Mouse (Mus musculus) MN1 (cell line): ENCODE measurements at regions not wholly inside any gene's neighbourhood (a gene's known extent, or its start where the extent isn't known, plus 50 kb on each side); places are given as distances from the start of the nearest gene placed in this dataset.

Source experiments
- DNase-seq: peaks from one replicate; pipeline ENCODE4 v3.0.0-alpha.2; 2016; ENCODE audit warnings: low spot score

DNA sequence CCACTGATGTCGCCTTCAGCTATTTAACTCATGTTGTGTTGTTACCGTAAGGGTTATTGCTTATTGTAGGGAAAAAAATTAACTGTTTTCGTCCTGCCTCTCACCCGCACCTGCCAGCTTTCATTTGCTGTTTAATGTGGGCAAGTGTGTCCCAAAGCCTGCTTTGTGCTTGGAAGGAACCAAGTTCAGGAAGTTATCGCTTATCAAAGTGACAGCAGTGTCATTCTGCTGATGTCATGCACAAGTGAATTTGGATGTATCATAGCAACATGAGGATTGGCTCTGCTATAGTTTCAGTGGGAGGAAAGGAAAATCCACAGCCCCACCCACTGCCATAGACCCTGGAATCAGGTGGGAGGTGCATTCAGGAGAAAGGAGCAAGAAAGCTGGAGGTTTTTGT lies 276.5 kb downstream of the Rnf144b start:
- no peak for DNase-seq

DNA sequence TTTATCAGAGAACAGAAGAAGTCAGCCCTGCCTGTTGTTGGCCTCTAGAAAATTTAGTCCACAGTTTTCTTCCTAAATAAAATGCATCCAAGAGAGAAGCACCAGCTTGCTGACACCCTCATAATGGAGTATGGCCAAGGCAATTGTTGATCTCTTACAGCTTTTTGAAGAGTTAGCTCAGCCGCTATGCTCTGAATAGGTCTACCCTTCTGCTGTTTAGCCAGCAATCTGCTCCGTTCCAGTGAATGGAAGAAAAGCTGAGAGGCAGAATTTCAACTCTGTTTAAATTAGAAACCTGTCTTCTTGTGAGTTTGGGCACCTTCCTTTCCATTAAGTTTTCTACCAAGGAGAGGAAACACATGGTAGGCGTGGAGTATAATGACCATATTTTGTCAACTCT lies 290.8 kb downstream of the Rnf144b start:
- no peak for DNase-seq

DNA sequence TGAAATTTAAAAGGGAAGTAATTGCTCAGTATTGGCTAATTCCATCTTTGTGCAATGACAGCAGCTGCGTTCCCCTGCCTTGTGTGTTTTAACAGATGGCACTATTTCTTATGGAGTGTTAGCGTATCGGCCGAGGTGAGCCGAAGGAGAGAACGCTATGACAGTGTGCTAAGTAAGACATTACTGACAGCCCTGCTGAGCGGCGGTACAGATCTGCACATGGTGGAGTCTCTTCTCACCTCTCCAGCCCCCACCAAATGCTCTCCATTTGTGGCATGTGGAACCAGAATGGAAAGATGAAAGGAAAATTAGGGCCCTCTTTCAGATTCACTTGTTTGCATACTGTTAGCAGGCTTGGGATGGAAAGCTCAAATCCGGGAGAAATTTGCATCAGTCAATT lies 291.5 kb downstream of the Rnf144b start:
- DNase-seq = no peak

DNA sequence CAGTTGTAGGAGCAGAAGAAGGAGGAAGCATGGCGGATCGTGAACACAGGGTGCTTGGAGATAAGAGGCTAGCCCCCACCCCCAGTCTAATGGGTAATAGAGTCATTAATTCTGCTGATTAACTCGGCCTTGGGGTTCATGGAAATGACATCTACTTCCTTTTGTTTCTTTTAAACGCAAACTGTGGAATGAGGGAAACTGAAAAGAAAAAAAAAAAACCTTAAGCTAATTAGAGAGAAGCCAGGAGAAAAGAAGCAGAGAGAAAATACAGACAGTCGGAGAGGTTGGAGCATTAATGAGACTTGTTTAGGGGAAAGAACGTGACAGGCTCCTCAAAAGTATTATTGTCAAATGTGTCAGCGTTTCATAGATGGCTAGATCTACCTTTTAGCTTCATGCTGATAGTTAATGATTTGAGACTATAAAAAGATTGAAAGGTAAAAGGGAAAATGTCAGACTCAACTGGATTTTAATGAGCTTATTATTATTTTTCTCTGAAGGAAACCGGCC lies 307.5 kb downstream of the Rnf144b start:
- no peak for DNase-seq

DNA sequence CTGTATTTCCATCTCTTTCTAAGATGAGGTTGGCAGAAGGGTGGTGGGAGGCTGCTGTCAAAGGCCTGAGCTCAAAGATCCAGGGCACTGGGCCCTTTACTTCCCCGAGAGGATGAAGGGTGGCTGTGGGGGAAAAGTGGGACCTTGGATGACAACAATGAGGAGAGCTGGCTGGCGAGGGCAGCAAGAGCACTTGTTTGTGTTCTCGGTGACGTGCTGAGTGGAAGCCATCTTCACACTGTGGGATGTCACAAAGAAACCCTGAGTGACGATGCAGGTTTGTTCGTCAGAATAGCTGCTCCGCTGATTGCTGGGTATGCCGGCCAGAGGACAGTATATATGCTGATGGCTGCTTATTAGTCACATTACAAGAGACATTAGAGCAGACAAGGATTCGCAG lies 308.0 kb downstream of the Rnf144b start:
- DNase-seq = no peak

DNA sequence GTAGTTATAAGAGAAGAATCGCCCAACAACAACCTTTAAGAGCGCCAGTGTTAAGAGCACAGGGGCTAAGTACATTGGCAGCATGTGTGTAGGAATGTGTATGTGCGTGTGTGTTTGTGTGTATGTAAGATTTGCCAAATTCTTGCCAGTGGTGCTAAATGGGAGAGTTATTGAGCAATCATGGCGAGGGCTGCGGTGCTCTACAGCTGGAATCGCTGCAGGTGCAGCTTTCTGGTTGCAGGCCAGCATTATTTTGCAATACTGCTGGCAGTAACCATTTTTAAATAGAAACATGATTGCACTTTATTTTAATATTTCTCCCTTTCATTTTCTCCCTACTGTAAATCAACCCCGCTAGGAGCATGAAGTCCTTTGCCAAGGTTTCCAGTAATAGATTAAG lies 313.2 kb downstream of the Rnf144b start:
- no peak for DNase-seq

DNA sequence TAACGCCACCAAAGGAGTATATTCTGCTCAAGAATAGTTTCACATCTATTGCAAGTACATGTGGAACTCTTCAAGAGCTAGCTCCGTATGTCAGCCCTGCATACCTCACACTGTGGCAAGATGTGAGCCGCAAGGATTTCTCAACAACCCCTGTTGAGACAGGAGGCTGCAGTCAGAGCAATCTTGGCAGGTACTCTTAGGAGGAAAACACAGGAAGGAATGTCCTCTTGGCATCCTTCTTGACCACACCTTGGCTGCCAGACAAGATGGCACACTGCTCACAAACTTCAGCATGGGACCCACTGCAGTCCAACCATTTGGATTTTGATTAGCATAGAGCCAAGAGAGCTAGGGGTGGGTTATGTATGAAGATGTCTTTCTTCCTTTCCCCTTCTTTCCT lies 322.4 kb downstream of the Rnf144b start:
- DNase-seq = no peak

DNA sequence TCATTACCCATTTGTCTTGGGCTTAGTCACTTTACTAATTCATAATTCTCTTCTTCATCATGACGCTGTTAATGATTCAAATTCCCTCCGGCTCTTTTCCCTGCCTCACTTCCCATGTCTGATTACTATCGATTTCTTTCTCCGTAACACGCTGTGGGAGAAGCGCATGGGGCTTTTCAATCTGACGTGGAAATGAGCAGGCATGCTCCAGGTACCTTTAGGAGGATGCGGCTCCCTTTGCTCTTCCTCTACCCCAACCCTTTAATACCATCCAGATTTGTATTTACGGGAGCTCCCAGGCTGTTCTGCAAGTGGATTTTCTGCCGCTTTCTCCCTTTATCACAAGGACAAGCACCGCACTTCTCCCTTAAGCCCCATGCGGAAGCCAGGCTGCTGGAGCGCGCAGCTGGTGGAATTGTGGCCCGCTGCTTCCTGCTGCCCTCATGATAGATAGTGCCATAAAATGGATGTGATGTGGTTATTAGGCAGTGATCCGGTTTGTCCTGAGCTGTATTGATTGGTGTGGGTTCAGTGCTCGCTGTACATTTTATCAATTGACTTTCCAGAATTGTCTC lies 329.8 kb downstream of the Rnf144b start:
- no peak for DNase-seq

DNA sequence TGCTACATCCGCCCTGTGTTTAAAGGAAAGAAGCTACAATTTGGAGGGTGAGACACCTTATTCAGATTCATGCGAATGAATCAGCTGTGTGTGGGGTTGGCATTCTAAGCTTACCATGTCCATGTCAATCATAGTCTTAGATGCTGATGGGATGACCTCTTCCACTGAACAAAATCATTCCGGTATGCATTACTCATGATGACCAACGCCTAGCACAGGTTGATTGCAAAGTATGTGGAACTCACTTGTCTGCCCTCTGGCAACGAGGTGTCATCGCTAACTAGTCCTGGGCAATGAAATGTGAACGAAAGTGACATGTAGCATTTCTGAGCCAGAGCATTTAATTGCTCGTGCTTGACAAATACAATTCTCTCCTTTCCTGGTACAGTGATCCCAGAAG lies 339.7 kb downstream of the Rnf144b start:
- no peak for DNase-seq

DNA sequence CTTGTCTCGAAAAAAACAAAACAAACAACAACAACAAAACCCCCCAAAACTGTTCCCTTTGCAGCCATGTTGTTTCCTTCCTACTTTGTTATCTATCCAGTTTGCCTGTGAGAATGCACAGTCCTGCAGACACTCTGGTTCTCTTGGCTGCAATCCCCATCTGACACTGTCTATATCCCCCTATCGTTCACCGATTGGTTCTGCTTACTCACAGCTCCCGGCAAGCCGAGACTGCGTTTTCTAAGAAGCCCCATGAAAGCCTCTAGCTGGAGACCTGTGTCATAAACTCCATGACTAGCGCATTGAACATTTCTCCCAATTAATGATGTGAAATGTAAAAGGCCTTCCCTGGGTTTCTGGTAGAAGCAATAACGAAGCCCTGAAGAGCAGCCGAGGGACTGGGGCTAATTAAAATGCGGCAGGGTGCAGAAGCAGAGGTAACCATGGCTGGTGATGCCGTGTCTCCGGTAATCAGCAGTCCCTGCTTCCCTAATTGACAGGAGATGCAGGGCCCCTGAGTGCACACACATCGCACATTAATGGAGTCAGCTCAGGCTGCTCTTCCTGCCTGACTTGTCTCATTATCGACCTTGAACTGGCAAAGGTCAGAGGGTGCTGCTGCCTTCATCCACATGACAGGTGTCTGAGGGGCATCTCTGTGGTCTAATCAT lies 349.2 kb downstream of the Rnf144b start:
- no peak for DNase-seq

DNA sequence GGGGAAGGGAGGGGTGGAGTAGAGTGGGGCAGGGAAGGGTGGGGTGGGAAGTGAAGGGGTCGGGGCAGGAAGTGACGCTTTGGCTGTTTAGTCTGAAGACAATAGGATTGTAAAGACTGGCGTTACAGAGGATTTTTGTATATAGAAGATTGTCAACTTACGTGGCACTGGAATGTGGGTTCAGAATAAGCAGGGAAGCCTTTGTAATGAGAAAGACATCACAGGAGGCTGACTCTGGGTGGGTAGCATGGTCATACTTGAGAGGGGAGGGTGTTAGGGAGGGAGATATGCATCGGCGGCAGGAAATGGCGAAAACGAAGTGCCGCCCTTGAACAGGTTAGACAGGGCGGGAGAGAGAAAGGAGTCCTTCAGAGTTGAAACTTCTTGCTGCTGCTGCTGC lies 357.7 kb downstream of the Rnf144b start:
- no peak for DNase-seq

DNA sequence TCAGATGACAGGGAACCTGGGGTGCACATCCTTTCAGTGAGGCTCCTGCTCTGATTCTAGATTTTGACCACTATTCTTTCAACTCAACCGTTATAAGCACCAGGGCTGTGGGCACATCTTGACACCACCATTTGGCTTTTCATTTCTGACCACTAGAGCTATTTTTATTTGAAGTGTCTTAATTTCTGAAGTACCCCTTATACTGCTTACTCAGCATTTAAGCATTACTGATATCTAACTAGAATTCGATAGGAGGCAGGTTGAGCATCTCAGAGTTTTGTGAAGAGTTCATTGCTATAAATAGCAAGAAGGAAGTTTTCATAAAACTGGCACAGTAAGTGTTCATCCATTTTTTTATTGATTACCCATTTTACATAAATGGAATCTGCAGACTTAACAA lies 362.4 kb downstream of the Rnf144b start:
- DNase-seq = no peak

DNA sequence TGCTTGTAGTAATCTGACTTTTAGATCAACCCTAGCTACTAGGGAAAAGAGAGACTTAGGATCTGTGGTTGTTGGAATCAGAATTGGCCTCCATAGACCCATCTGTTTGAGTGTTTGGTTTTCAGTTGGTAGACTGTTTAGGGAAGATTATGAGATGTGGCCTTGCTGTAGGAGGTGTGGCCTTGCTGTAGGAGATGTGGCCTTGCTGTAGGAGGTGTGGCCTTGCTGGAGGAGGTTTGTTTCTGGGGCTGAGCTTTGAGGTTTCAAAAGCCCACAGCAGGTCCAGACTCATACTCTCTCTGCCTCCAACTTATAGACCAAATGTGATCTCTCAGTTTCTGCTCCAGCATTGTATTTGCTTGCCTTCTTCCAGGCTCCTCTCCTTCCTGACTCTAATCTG lies 363.7 kb downstream of the Rnf144b start:
- DNase-seq = no peak

DNA sequence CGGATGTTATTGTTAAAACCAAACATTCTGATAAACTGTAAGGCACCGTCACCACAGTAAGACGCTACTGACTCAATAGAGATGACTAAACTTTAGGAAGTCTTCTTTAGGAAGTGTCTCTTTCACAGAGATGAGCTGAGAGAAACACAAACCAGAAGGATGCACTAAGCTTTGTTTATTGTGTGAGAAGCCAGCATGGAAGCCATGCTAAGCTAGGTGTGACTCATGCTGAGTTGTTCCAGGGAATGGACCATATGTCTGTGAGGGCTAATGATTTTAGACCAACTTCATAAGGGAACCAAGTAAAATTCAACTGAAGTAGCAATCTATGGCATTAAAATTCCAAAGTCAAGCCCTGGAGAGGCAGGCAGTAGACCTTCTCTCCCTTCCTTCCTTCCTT lies 364.2 kb downstream of the Rnf144b start:
- DNase-seq = no peak

DNA sequence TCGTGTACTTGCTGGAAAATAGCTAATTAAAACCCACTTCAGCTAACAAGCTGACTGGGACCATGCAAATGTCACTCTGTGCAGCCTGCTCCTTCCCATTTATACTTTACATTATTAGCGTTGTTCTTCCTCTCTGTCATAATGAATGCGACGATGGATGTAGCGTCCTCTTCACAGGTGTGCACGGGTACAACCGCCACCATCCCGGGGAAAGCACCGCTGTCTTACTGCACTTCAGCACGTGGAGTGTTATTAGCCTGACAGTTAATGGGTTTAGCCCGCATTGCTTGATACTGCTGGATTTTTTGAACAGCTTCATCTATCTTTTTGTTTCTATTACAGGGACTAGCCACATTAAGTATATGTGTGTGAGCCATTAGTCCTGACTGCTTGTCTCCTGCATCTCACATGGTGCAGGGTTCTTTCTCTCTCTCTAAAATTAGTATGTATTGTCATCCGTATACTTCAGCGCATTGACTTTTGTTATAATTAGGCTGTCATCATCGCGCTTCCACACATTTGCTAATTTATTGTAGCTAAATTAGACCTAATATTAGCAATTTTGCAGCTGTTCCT lies 383.0 kb downstream of the Rnf144b start:
- DNase-seq = no peak

DNA sequence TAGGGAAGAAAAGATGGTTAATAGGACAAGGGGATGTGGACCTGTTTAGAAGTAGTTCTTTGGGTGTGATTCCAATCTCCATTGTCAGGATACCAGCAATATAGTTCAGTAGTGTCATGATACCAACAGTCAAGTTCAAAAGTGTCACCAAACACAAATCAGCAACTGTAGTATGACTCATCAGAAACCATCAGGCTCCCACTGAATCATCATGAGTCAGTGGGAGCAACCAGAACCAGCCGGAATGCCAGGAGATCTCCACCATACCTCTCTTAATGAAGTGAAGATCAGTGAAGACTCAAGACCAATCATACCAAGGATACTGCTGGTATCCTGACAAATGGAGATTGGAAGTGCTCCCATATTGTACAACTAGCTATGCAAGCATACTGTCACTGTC lies 410.5 kb downstream of the Rnf144b start:
- no peak for DNase-seq

DNA sequence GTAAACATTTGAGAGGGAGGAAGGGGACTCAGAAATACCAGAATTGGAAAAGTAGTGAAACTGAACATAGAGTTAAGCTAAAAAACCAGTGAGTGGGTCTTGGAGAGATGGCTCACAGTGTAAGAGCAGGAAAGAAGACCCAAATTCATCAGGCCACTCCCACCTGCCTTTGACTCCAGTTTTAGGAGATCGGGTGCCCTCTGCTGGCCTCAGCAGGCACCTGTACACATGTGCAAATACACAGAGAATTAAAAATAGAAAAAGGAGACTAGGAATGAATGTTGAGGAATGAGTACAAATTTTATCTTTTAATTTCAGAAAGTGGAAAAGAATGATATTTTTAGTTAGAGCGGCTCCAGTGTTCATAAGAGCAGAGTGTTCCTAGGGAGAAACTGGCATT lies 414.7 kb downstream of the Rnf144b start:
- no peak for DNase-seq

DNA sequence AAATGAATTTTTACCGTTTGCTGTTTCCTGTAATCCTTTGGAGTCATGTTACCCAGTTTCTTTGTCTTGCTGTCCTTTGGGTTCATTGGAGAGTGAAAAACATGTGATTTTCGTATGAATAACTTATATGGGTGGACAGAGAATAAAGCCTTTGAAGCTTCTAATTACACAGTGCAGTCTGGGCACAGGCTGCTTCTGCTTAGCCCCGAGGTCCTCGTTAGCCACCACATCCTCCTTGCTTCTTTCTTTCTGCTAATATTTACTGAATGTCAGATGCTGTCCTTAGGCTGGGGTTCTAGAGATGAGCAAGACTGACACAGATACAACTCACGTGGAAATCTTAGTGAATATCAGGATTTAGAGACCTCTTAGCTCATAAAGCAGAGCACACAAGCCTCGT lies 427.2 kb downstream of the Rnf144b start:
- DNase-seq = no peak

DNA sequence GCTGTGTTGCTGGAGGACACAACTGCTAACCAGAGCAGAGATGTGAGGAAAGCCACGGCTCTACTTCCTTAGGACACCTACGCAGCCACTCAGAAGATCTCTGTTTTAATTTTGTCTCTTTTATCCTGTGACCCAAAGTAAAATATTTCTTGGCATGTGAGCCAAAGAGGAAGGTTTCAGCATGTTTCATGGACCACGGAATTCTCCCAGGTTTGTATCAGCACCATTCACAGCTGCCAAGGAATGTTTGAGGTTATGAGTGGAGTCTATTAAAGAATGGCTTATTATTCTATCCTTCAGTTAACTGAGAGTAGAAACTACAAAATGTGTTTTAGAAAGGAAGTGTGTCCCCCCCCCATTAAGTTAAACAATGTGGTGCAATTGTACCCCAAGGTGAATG lies 429.8 kb downstream of the Rnf144b start:
- no peak for DNase-seq

DNA sequence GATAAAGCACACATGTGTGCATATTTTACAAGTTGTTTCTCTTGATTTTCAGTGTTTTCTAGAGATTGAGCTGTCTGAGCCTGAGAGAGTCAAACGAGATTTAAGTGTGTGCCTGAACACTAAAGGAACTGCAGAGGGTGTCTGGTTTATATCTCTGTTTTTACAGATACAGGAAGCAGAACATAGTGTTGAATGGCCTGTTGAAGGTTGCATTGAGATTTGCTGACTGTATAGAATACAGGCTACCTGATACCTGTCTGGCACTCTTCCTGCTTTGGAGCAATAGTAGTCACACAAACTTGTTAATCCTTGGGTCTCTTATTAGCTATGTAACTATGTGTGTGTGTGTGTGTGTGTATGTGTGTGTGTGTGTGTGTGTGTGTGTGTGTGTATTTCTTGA lies 431.7 kb downstream of the Rnf144b start:
- no peak for DNase-seq

DNA sequence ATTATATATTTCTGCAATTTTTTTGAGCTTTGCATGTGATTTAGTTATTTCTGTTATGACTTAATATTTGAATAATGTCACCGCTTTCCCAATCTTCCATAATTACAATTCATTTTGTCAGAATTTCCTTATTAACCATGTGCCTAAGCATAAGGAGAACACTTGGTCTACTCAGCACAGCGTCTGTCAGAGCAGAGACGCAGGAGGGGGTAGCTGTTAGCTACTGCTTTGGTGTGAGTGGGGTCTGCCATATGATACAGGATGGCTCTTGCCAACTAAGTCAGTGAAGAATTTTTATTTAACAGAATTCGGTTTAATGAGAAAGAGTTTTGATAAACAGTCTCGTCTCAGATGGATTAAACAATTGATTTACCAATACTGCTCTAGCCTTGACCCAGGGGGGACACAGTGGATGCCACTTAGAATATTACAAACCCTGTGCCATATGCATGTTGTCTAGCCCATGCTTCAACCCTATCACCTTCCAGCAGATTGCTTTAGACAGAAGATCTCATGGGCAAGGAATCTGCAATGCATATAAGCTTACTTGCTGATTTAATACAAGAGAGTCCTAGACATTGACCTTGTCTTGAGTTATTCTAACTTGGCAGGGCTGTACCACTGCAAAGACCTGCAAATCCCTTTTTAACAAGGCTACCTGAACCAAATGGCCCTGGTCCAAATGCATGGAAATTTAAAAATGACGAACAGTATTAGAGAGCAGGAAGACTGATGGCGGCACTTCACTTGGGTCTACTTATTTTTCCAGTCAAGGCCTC lies 434.9 kb downstream of the Rnf144b start:
- no peak for DNase-seq

DNA sequence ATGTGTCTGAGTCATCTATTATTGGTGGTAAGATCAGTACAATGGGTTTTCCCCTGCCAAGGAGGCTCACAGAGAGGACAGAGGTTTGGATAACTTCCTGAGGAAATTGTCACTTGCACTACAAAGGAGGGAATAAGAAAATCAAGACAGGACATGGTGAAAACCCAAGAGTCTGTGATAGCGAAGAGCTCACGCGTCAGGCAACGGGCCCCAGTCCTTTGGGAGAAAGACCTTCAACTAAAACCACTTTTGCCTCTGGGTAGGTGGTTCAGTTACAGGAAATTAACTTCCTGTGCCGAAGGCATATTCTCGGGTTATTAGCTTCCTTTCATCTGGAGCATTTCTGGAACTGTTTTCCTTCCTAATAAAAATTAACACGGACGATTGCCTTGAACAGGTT lies 440.4 kb downstream of the Rnf144b start:
- no peak for DNase-seq

DNA sequence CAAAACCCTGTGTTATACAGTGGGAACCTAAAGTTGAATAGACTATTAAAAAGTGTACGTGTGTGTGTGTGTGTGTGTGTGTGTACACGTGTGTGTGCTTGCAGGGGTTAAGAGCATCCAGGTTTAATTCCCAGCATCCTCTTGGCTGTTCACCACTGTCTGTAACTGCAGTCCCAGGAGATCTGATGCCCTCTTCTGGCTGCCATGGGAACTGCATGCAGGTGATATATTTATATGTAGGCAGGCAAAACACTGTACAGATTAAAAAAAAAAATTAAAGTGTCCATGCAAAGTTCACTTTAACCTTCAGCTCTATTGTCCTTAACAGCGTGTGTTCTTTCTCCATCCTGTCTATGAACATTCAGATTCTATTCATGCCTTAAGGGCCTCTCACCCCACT lies 454.1 kb downstream of the Rnf144b start:
- DNase-seq = no peak
